Mouse (Mus musculus): ENCODE data around the gene Fam234b. TPM values are rescaled to one million over a fixed set of nuclear protein-coding genes. Genes with fewer than 3 reads are reported as not detected.

The Fam234b gene
- polyA plus RNA-seq, 1 experiment from 2014 or later: 29.1 TPM

DNA sequence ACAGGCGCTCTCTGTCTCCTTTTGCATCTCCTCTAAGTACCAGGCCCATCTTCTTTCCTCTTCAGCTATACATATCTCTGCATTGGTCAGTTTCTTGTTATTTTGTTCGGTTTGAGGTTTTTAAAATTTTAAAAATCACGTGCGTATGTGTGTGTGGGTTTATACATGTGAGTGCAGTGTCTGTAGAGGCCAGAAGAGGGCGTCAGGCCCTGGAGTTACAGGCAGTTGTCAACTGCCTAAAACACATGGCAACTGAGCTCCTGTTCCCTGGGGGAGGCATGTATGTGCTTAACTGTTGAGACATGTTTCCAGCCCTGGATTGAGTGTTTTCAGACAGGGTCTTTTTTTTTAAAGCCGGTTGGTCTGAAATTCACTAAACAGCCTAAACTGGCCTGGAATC is 4.9 kb downstream of the Fam234b start:
- Histone ChIP-seq H3K4me3 (replicated peaks; ENCODE audit: low read length) (no peak overlapping the region), H3K4me2 (ENCODE audit: low read depth, low read length) (no peak overlapping the region), H3K9me3 (replicated peaks; ENCODE audit: control insufficient read depth, low read length) (no peaks in the 10 kb centered on the region), H3K27ac (ENCODE audit: low read length) (no peak overlapping the region), H3K9ac (ENCODE audit: low read length) (no peak overlapping the region), H3K36me3 (ENCODE audit: control insufficient read depth, insufficient read depth, low read length) (no peaks in the 10 kb centered on the region), H3K27me3 (ENCODE audit: control insufficient read depth, insufficient read depth, low read length) (no peaks in the 10 kb centered on the region), H3K4me1 (ENCODE audit: control insufficient read depth, insufficient read depth, low read length) (peaks cover 10% of the 10 kb centered on the region; the same call in 1 of the 2 replicates)
- no peak for ATAC-seq (ENCODE audit: insufficient read depth, low FRiP score)
- 92% methylated on average over 6 of the region's 6 CpGs for WGBS

DNA sequence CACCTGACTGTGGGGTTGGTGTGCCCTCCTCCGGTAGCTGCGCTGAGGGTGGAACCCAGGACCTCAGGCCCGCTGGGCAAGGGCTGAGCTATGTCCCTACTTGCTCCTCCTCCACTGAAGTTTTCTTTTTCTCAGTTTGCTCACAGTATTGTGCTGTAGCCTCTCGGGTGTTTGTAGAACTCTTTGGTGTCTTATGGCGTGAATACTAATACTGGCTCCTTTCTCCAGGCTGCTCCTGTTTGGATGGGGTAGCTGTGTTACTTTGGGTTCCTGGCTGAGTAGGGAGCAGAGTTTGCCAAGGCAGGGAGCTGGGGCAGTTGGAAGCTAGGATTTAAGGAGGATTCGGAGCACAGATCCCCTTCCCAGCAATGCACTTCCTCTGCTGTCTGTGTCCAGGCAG is 6.0 kb downstream of the Fam234b start:
- H3K4me3 ChIP-seq (replicated peaks; ENCODE audit: low read length): no peak overlapping the region
- H3K27ac ChIP-seq (ENCODE audit: low read length): no peak overlapping the region
- no peak overlapping the region for H3K9ac ChIP-seq (ENCODE audit: low read length)
- 69% methylated on average over 6 of the region's 6 CpGs for WGBS
- no peaks in the 10 kb centered on the region for H3K27me3 ChIP-seq (ENCODE audit: control insufficient read depth, insufficient read depth, low read length)
- H3K4me2 ChIP-seq (ENCODE audit: low read depth, low read length): no peak overlapping the region
- H3K9me3 ChIP-seq (replicated peaks; ENCODE audit: control insufficient read depth, low read length): no peaks in the 10 kb centered on the region
- H3K4me1 ChIP-seq (ENCODE audit: control insufficient read depth, insufficient read depth, low read length): peaks cover 8% of the 10 kb centered on the region; the same call in 1 of the 2 replicates
- H3K36me3 ChIP-seq (ENCODE audit: control insufficient read depth, insufficient read depth, low read length): no peaks in the 10 kb centered on the region
- ATAC-seq (ENCODE audit: insufficient read depth, low FRiP score): no peak

DNA sequence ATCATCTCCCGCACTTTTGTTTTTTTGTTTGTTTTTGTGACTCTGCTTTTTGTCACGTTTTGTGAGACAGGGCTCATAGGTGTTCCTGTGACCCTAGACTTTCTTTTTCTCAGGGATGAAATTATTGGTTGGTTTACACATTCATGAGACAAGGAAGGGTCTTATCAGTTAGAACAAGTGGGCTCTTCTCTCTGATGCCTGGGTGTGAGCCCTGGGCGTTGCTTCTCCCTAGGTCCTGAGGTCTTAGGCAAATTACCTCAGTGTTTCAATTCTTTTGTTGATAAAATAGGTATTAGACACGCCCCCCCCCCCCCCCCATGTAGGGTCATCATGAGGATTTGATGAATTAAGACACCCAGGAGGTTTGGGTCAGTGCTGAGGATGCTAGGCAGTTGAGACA is 7.1 kb downstream of the Fam234b start:
- no peak overlapping the region for H3K27ac ChIP-seq (ENCODE audit: low read length)
- H3K27me3 ChIP-seq (ENCODE audit: control insufficient read depth, insufficient read depth, low read length): no peaks in the 10 kb centered on the region
- H3K4me2 ChIP-seq (ENCODE audit: low read depth, low read length): no peak overlapping the region
- WGBS: 67% methylated on average over 4 of the region's 4 CpGs
- ATAC-seq (ENCODE audit: insufficient read depth, low FRiP score): no peak
- no peak overlapping the region for H3K4me3 ChIP-seq (replicated peaks; ENCODE audit: low read length)
- H3K36me3 ChIP-seq (ENCODE audit: control insufficient read depth, insufficient read depth, low read length): no peaks in the 10 kb centered on the region
- peaks cover 7% of the 10 kb centered on the region; the same call in 1 of the 2 replicates for H3K4me1 ChIP-seq (ENCODE audit: control insufficient read depth, insufficient read depth, low read length)
- H3K9me3 ChIP-seq (replicated peaks; ENCODE audit: control insufficient read depth, low read length): no peaks in the 10 kb centered on the region
- H3K9ac ChIP-seq (ENCODE audit: low read length): no peak overlapping the region

DNA sequence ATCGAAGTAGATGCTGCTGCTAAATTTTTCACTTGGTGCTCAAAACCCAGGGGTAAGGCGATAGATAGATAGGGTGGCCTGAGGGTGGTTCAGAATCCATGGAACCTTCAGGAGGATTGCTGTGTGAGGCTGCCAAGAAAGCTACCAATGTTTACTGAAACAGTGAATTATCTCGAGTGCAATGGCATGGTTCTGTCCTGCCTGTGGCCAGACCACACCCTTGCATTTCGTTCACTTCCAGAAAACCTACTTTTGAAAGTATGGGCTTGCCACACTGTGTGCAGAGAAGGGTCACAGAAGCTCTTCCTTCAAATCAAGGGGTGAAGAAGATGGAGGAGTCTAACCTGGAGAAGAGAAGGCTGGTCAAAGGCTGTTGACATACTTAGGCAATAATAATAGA is 8.0 kb downstream of the Fam234b start:
- no peaks in the 10 kb centered on the region for H3K27me3 ChIP-seq (ENCODE audit: control insufficient read depth, insufficient read depth, low read length)
- H3K4me2 ChIP-seq (ENCODE audit: low read depth, low read length): no peak overlapping the region
- H3K9ac ChIP-seq (ENCODE audit: low read length): no peak overlapping the region
- H3K9me3 ChIP-seq (replicated peaks; ENCODE audit: control insufficient read depth, low read length): no peaks in the 10 kb centered on the region
- H3K4me3 ChIP-seq (replicated peaks; ENCODE audit: low read length): no peak overlapping the region
- no peak overlapping the region for H3K27ac ChIP-seq (ENCODE audit: low read length)
- WGBS: 70% methylated on average over 4 of the region's 4 CpGs
- H3K36me3 ChIP-seq (ENCODE audit: control insufficient read depth, insufficient read depth, low read length): no peaks in the 10 kb centered on the region
- ATAC-seq (ENCODE audit: insufficient read depth, low FRiP score): no peak
- H3K4me1 ChIP-seq (ENCODE audit: control insufficient read depth, insufficient read depth, low read length): peaks cover 2% of the 10 kb centered on the region; the same call in 1 of the 2 replicates

DNA sequence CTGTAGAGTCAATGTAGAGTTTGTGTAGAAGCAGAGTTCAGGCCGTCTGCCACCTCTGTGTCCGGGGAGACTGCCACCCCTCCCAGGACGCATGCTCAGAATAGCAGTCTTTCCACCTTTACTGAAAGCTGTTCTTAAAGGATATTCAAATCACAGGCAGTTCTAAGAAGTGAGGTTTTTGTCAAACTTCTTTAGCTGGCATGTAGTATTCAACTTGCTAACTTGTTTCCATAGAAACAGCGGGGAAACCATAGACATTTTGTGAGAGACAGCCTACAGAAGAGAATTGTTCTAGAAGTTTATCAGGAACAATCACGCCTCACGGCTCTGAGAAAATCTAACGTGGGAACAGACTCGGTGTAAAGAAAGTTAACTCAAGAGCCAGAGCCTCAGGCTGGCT is 9.1 kb downstream of the Fam234b start:
- H3K9me3 ChIP-seq (replicated peaks; ENCODE audit: control insufficient read depth, low read length): no peaks in the 10 kb centered on the region
- no peak overlapping the region for H3K4me3 ChIP-seq (replicated peaks; ENCODE audit: low read length)
- no peak overlapping the region for H3K4me2 ChIP-seq (ENCODE audit: low read depth, low read length)
- H3K9ac ChIP-seq (ENCODE audit: low read length): no peak overlapping the region
- ATAC-seq (ENCODE audit: insufficient read depth, low FRiP score): no peak
- H3K36me3 ChIP-seq (ENCODE audit: control insufficient read depth, insufficient read depth, low read length): no peaks in the 10 kb centered on the region
- H3K4me1 ChIP-seq (ENCODE audit: control insufficient read depth, insufficient read depth, low read length): no peaks in the 10 kb centered on the region
- H3K27me3 ChIP-seq (ENCODE audit: control insufficient read depth, insufficient read depth, low read length): no peaks in the 10 kb centered on the region
- H3K27ac ChIP-seq (ENCODE audit: low read length): no peak overlapping the region
- WGBS: 75% methylated on average over 8 of the region's 8 CpGs

DNA sequence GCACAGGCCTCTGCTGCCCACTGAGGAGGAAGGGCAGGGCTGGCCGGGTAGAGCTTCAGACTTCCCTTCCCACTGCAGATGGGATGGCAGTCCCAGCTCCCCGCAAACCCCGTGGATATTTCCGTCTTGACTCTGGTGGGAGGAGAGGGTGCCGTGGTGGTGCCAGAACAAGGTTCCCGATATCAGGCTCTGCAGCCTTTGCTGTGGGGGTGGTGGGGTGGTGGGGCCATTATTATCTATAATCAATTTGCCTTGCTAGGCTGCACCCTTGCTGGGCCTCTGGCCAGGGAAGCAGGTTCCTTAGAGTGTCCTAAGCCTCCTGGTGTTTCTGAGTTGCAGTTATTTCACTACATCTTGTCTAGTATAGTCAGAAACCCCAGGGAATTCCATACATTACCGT is 13.4 kb downstream of the Fam234b start:
- no peak overlapping the region for H3K4me3 ChIP-seq (replicated peaks; ENCODE audit: low read length)
- ATAC-seq (ENCODE audit: insufficient read depth, low FRiP score): no peak

DNA sequence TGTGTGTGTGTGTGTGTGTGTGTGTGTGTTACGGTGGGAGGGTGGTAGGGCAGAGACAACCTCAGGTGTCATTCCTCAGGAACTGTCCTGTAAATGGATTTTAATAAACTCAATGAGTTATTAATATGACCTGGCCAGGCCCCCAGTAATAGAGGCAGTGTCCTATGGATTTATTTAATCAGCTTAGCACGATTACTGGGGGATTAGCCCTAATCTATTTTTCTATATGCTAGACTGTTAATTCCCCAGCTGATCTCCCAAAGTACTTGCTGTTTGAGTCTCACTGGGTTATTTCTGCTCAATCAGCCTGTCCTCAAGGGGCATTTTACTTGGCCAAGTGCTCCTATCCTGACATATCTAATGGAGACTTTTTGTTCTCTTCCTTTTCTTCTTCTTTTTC is 14.9 kb downstream of the Fam234b start:
- no peak overlapping the region for H3K27ac ChIP-seq (ENCODE audit: low read length)
- ATAC-seq (ENCODE audit: insufficient read depth, low FRiP score): no peak
- 67% methylated on average over 1 of the region's 2 CpGs for WGBS

More for the DNA sequence above, 13.4 kb downstream of the Fam234b start:
- 0 out of 2 replicates have a peak, but pooled peaks cover 3% of the 10 kb centered on the region for H3K36me3 ChIP-seq (ENCODE audit: control insufficient read depth, insufficient read depth, low read length)
- no peaks in the 10 kb centered on the region for H3K9me3 ChIP-seq (replicated peaks; ENCODE audit: control insufficient read depth, low read length)
- H3K9ac ChIP-seq (ENCODE audit: low read length): no peak overlapping the region
- no peaks in the 10 kb centered on the region for H3K4me1 ChIP-seq (ENCODE audit: control insufficient read depth, insufficient read depth, low read length)
- H3K27me3 ChIP-seq (ENCODE audit: control insufficient read depth, insufficient read depth, low read length): no peaks in the 10 kb centered on the region
- WGBS: 64% methylated on average over 7 of the region's 7 CpGs
- H3K27ac ChIP-seq (ENCODE audit: low read length): no peak overlapping the region
- no peak overlapping the region for H3K4me2 ChIP-seq (ENCODE audit: low read depth, low read length)

DNA sequence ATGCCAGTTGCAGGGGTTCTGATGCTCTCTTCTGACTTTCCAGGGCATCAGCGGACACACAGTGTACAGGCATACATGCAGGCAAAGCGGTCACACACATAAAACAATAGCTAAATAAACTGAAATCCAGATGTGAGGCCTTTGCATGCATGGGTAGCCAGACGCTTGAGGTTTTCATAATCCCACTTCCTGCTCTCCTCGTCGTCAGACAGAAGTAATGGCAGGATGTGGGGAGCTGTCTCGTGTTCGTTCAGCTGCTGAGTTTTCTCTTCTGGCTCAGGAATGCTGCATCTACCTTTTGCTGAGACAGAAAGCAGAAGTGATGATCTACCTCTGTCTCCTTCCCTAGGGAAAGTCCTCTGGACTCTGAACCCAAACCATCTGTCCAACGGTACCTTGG is 20.6 kb downstream of the Fam234b start:
- Histone ChIP-seq H3K9ac (ENCODE audit: low read length) (no peak overlapping the region), H3K4me2 (ENCODE audit: low read depth, low read length) (no peak overlapping the region), H3K4me3 (replicated peaks; ENCODE audit: low read length) (no peak overlapping the region), H3K27me3 (ENCODE audit: control insufficient read depth, insufficient read depth, low read length) (no peaks in the 10 kb centered on the region), H3K4me1 (ENCODE audit: control insufficient read depth, insufficient read depth, low read length) (no peaks in the 10 kb centered on the region), H3K27ac (ENCODE audit: low read length) (no peak overlapping the region), H3K9me3 (replicated peaks; ENCODE audit: control insufficient read depth, low read length) (no peaks in the 10 kb centered on the region), H3K36me3 (ENCODE audit: control insufficient read depth, insufficient read depth, low read length) (0 out of 2 replicates have a peak, but pooled peaks cover 3% of the 10 kb centered on the region)
- WGBS: 46% methylated on average over 8 of the region's 8 CpGs
- ATAC-seq (ENCODE audit: insufficient read depth, low FRiP score): no peak

More for the DNA sequence above, 14.9 kb downstream of the Fam234b start:
- no peak overlapping the region for H3K4me3 ChIP-seq (replicated peaks; ENCODE audit: low read length)
- no peak overlapping the region for H3K9ac ChIP-seq (ENCODE audit: low read length)
- no peaks in the 10 kb centered on the region for H3K9me3 ChIP-seq (replicated peaks; ENCODE audit: control insufficient read depth, low read length)
- 0 out of 2 replicates have a peak, but pooled peaks cover 3% of the 10 kb centered on the region for H3K36me3 ChIP-seq (ENCODE audit: control insufficient read depth, insufficient read depth, low read length)
- H3K27me3 ChIP-seq (ENCODE audit: control insufficient read depth, insufficient read depth, low read length): no peaks in the 10 kb centered on the region
- no peak overlapping the region for H3K4me2 ChIP-seq (ENCODE audit: low read depth, low read length)
- H3K4me1 ChIP-seq (ENCODE audit: control insufficient read depth, insufficient read depth, low read length): no peaks in the 10 kb centered on the region

DNA sequence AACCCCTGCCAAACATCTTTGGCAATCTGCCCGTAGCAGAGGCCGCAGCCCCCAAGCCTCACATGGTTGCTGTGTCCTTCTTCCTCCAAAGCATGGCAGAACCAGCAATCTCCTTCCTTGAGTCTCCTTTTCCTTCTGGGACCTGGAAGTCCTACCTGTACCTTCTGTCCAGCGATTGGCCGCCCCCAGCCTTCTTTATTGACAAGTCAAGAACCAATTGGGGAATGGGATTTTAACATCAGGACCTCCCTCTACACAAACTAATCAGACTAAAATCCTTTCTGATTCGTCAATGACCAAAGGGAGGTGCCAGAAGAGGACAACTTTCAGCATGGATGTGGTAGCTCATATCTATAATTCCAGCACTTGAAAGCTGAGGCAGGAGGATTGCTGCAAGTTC is 22.1 kb downstream of the Fam234b start:
- no peak for ATAC-seq (ENCODE audit: insufficient read depth, low FRiP score)

More for the DNA sequence above, 22.1 kb downstream of the Fam234b start:
- no peaks in the 10 kb centered on the region for H3K36me3 ChIP-seq (ENCODE audit: control insufficient read depth, insufficient read depth, low read length)
- H3K9ac ChIP-seq (ENCODE audit: low read length): no peak overlapping the region
- H3K27me3 ChIP-seq (ENCODE audit: control insufficient read depth, insufficient read depth, low read length): no peaks in the 10 kb centered on the region
- no peak overlapping the region for H3K27ac ChIP-seq (ENCODE audit: low read length)
- H3K9me3 ChIP-seq (replicated peaks; ENCODE audit: control insufficient read depth, low read length): no peaks in the 10 kb centered on the region
- H3K4me2 ChIP-seq (ENCODE audit: low read depth, low read length): no peak overlapping the region
- H3K4me1 ChIP-seq (ENCODE audit: control insufficient read depth, insufficient read depth, low read length): no peaks in the 10 kb centered on the region
- WGBS: 81% methylated on average over 5 of the region's 5 CpGs
- H3K4me3 ChIP-seq (replicated peaks; ENCODE audit: low read length): no peak overlapping the region

Data from stomach, embryonic 16.5 days (tissue).